Mouse (Mus musculus): Measurements from ENCODE around the gene Sorl1. TPM values are rescaled to one million over a fixed set of nuclear protein-coding genes. Genes with fewer than 3 reads are reported as not detected.

The Sorl1 gene
- polyA plus RNA-seq, 1 experiment: 73.1 TPM

- H3K4me1 ChIP-seq (ENCODE audit: control insufficient read depth, insufficient read depth, low read length): no peaks in the 10 kb centered on the region
- TF ChIP-seq CTCF (IDR thresholded peaks at IDR 0.05; ENCODE audit: extremely low read depth, insufficient read depth, low read length) (no peak), POLR2A (IDR thresholded peaks at IDR 0.05; ENCODE audit: extremely low read depth, insufficient read depth, low read length) (no peak)
- H3K4me3 ChIP-seq (ENCODE audit: insufficient read depth, low read length): no peak overlapping the region
- H3K27ac ChIP-seq (ENCODE audit: insufficient read depth, low read length): no peak overlapping the region
These were observed 115.6 kb downstream of the Sorl1 start for GRCm38 (mm10) chr9:42008501-42008900.

GRCm38 (mm10) chr9:42005101-42005500, 119.0 kb downstream of the Sorl1 start:
- no peaks in the 10 kb centered on the region for H3K4me1 ChIP-seq (ENCODE audit: control insufficient read depth, insufficient read depth, low read length)
- no peak for TF ChIP-seq POLR2A (IDR thresholded peaks at IDR 0.05; ENCODE audit: extremely low read depth, insufficient read depth, low read length)
- no peak for TF ChIP-seq CTCF (IDR thresholded peaks at IDR 0.05; ENCODE audit: extremely low read depth, insufficient read depth, low read length)
- H3K4me3 ChIP-seq (ENCODE audit: insufficient read depth, low read length): no peak overlapping the region
- H3K27ac ChIP-seq (ENCODE audit: insufficient read depth, low read length): no peak overlapping the region

DNA sequence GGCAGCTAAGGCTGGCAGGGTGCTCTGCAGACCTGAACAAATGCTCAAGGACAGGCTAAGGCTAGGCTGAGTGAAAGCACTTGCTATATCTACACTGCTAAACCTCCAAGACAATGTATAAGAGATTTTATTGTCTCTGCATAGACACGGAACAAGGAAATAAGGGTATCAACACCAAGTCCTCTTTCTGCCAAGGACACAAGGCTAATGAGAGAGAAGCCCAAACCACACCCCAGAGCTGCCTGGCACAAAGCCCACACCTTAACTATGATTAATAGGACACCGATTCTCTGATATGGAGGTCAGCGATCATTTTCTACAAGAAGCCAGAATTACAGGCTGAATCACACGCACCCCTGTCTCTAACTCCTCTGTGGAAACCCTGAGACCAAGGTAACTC, 120.0 kb downstream of the Sorl1 start:
- no peak overlapping the region for H3K4me3 ChIP-seq (ENCODE audit: insufficient read depth, low read length)

GRCm38 (mm10) chr9:41999498-42000473, 124.3 kb downstream of the Sorl1 start:
- H3K4me3 ChIP-seq (ENCODE audit: insufficient read depth, low read length): no peak overlapping the region
- H3K27ac ChIP-seq (ENCODE audit: insufficient read depth, low read length): no peak overlapping the region
- H3K4me1 ChIP-seq (ENCODE audit: control insufficient read depth, insufficient read depth, low read length): no peaks in the 10 kb centered on the region
- TF ChIP-seq POLR2A (IDR thresholded peaks at IDR 0.05; ENCODE audit: extremely low read depth, insufficient read depth, low read length): no peak
- peak; percentile 89 for TF ChIP-seq CTCF (IDR thresholded peaks at IDR 0.05; ENCODE audit: extremely low read depth, insufficient read depth, low read length)

More for the DNA sequence above, 120.0 kb downstream of the Sorl1 start:
- H3K4me1 ChIP-seq (ENCODE audit: control insufficient read depth, insufficient read depth, low read length): no peaks in the 10 kb centered on the region
- TF ChIP-seq CTCF (IDR thresholded peaks at IDR 0.05; ENCODE audit: extremely low read depth, insufficient read depth, low read length) (no peak), POLR2A (IDR thresholded peaks at IDR 0.05; ENCODE audit: extremely low read depth, insufficient read depth, low read length) (no peak)
- no peak overlapping the region for H3K27ac ChIP-seq (ENCODE audit: insufficient read depth, low read length)

DNA sequence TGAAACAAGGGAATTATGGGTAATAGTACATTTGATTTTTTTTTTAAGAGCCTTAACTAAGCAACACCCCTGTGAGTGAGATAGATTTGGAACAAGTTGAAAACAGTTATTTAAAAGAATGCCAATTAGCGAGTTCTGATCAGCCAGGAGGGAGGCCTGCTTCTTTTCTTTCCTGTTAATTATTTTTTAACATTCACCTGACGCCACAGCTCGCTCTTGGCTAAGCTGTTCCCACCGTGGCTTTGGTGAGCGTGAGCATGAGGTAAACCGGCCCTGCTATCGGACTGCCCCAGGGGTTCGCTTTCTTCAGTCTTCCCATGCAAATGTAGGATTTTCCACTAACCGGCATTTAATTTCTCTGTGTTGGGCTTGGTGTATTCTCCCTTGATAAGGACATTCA, 128.8 kb downstream of the Sorl1 start:
- Histone ChIP-seq H3K27ac (ENCODE audit: insufficient read depth, low read length) (no peak overlapping the region), H3K4me3 (ENCODE audit: insufficient read depth, low read length) (no peak overlapping the region), H3K4me1 (ENCODE audit: control insufficient read depth, insufficient read depth, low read length) (peaks cover 2% of the 10 kb centered on the region; the same call in 1 of the 2 replicates)
- TF ChIP-seq CTCF (IDR thresholded peaks at IDR 0.05; ENCODE audit: extremely low read depth, insufficient read depth, low read length): no peak
- no peak for TF ChIP-seq POLR2A (IDR thresholded peaks at IDR 0.05; ENCODE audit: extremely low read depth, insufficient read depth, low read length)

DNA sequence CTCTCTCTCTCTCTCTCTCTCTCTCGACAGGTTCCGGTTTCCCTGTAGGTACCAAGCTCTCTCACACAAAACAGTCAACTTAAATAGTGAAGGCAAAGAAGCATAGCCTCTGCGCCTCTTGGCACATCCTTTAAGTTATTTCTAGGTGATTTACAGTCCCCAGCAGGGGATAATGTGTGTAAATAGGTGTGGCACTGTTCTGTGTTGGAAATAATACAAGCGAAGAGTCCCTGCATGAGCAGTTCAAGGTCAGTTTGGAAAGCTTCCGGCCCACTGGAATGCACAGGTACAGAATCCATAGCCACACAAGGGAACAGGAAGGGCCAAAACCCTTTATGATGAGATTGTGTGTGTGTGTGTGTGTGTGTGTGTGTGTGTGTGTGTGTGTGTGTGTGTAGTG, 130.3 kb downstream of the Sorl1 start:
- Histone ChIP-seq H3K4me3 (ENCODE audit: insufficient read depth, low read length) (no peak overlapping the region), H3K4me1 (ENCODE audit: control insufficient read depth, insufficient read depth, low read length) (peaks cover 2% of the 10 kb centered on the region; the same call in 1 of the 2 replicates), H3K27ac (ENCODE audit: insufficient read depth, low read length) (no peak overlapping the region)
- TF ChIP-seq CTCF (IDR thresholded peaks at IDR 0.05; ENCODE audit: extremely low read depth, insufficient read depth, low read length) (no peak), POLR2A (IDR thresholded peaks at IDR 0.05; ENCODE audit: extremely low read depth, insufficient read depth, low read length) (no peak)

DNA sequence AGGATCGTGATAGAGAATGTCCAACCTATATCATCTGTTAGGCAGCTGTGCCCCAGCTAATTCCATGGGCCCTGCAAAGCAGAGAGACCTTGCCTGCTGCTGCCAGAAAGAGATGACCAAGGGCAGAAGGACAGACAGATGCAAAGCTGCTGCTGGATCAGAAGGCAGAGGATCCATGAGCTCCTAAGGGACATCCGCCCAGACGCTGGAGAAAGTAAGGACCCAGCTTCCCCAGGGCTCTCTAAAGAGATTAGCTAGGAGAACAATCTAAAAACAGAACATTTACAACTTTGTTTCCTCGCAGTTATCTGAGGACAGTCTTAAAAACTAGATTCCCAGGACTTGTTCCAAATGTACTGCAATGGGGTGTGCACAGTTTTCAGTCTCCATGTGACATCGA, 131.3 kb downstream of the Sorl1 start:
- Histone ChIP-seq H3K27ac (ENCODE audit: insufficient read depth, low read length) (no peak overlapping the region), H3K4me1 (ENCODE audit: control insufficient read depth, insufficient read depth, low read length) (peaks cover 2% of the 10 kb centered on the region; the same call in 1 of the 2 replicates), H3K4me3 (ENCODE audit: insufficient read depth, low read length) (no peak overlapping the region)
- TF ChIP-seq CTCF (IDR thresholded peaks at IDR 0.05; ENCODE audit: extremely low read depth, insufficient read depth, low read length): no peak
- TF ChIP-seq POLR2A (IDR thresholded peaks at IDR 0.05; ENCODE audit: extremely low read depth, insufficient read depth, low read length): no peak

GRCm38 (mm10) chr9:41985636-41986035, 138.5 kb downstream of the Sorl1 start:
- Histone ChIP-seq H3K4me3 (ENCODE audit: insufficient read depth, low read length) (no peak overlapping the region), H3K4me1 (ENCODE audit: control insufficient read depth, insufficient read depth, low read length) (peaks cover 1% of the 10 kb centered on the region; the same call in 1 of the 2 replicates), H3K27ac (ENCODE audit: insufficient read depth, low read length) (no peak overlapping the region)
- TF ChIP-seq CTCF (IDR thresholded peaks at IDR 0.05; ENCODE audit: extremely low read depth, insufficient read depth, low read length) (no peak), POLR2A (IDR thresholded peaks at IDR 0.05; ENCODE audit: extremely low read depth, insufficient read depth, low read length) (no peak)

DNA sequence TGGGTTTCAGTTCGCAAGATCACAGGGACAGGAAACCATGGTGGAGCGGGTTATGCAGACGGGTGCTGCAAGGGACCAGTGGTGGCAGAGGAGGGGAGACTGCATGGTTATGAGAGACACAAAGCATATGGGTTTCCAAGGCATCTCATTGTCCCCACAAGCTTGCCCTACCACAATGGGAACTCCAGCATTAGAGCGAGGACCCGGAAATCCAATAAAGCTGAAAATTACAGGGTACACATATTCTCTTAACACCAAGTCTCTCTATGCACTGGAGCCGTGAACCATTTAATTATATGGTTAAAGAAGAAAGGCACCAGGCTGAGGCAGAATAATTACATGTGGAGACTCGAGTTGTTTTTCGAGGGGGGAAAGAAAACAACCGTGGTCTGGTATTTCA, 139.0 kb downstream of the Sorl1 start:
- peaks cover 1% of the 10 kb centered on the region; the same call in 1 of the 2 replicates for H3K4me1 ChIP-seq (ENCODE audit: control insufficient read depth, insufficient read depth, low read length)
- H3K4me3 ChIP-seq (ENCODE audit: insufficient read depth, low read length): no peak overlapping the region
- TF ChIP-seq POLR2A (IDR thresholded peaks at IDR 0.05; ENCODE audit: extremely low read depth, insufficient read depth, low read length): no peak
- TF ChIP-seq CTCF (IDR thresholded peaks at IDR 0.05; ENCODE audit: extremely low read depth, insufficient read depth, low read length): no peak
- no peak overlapping the region for H3K27ac ChIP-seq (ENCODE audit: insufficient read depth, low read length)

- TF ChIP-seq POLR2A (IDR thresholded peaks at IDR 0.05; ENCODE audit: extremely low read depth, insufficient read depth, low read length) (no peak), CTCF (IDR thresholded peaks at IDR 0.05; ENCODE audit: extremely low read depth, insufficient read depth, low read length) (no peak)
- peaks cover 1% of the 10 kb centered on the region; the same call in 1 of the 2 replicates for H3K4me1 ChIP-seq (ENCODE audit: control insufficient read depth, insufficient read depth, low read length)
- no peak overlapping the region for H3K4me3 ChIP-seq (ENCODE audit: insufficient read depth, low read length)
- H3K27ac ChIP-seq (ENCODE audit: insufficient read depth, low read length): no peak overlapping the region
These were observed 139.8 kb downstream of the Sorl1 start for GRCm38 (mm10) chr9:41984306-41984705.
